Mouse (Mus musculus): Measurements from ENCODE around the gene Camsap2. TPM values are rescaled to one million over a fixed set of nuclear protein-coding genes. Genes with fewer than 3 reads are reported as not detected.

Camsap2 gene
- polyA plus RNA-seq, 2 experiments, result 8.8 to 10.3 TPM

DNA sequence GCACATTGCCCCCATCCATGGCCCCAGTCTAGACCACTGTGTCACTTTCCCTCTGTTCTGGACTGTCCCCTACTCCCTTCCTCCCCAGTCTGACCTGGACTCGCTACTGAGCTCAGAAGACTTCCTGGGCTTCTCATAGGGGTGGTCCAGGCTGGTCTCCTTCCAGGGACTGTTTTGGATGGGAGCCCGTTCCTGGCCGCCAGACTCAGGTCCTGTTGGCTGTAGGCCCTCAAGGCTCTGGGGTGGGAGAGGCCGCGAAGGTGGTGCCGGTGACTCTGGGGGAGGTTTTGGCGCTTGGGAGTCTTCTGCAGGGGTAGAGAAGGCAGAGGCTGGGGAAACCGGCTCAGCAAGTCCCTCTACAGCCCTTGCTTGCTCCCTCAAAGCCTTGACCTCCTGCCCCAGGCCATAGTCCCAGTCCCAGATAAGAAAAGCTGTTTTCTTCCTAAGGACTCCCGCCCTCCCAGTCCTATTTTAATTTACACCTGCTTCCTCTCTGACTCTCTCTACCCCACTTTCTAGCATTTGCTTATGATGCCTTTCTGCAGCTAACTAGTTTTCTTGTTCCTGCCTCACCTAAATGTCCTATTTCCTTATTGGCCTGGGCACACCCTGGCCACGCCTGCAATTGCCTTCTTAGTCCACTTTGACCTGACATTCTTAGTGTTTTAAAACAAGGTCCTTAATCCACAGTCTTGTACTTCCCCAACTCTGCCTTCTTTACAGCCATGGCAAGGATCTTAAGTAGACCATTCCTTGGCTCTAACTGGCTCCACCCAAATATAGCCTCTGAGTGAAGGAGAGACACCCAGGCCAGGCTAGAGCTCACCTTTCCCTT is 125.7 kb downstream of the Camsap2 start:
- DNase-seq (ENCODE audit: low read depth in 3 of 3, low spot score in 3 of 3), result no peak
- Histone ChIP-seq H3K9me3 (ENCODE audit: control insufficient read depth, low read length) (no peaks in the 10 kb centered on the region), H3K27ac (no peak overlapping the region), H3K4me3 (ENCODE audit: insufficient read depth in 1 of 2, low read depth in 2 of 2, low read length in 2 of 2) (no peak overlapping the region), H3K27me3 (ENCODE audit: control insufficient read depth, insufficient read depth, low read length) (no peaks in the 10 kb centered on the region), H3K9ac (replicated peaks) (no peak overlapping the region), H3K36me3 (replicated peaks; ENCODE audit: control insufficient read depth, insufficient read depth, low read depth) (no peaks in the 10 kb centered on the region), H3K4me2 (ENCODE audit: low read depth) (no peak overlapping the region), H3K4me1 (replicated peaks; ENCODE audit: control insufficient read depth in 2 of 2, insufficient read depth in 2 of 2, low read length in 1 of 2) (no peaks in the 10 kb centered on the region)
- TF ChIP-seq CTCF (IDR thresholded peaks at IDR 0.05; ENCODE audit: low read depth) (no peak), EP300 (IDR thresholded peaks at IDR 0.05; ENCODE audit: low read depth) (no peak)
- 64% methylated on average over 10 of the region's 10 CpGs for WGBS (ENCODE audit: insufficient replicate concordance)
- ATAC-seq (ENCODE audit: insufficient read depth), result no peak

Other genes with a start within 250 kb of the Camsap2 start
- 1.8 and 2.2 TPM in 2 replicates for gene Kif21b, start 214.7 kb downstream of the Camsap2 start, polyA plus RNA-seq (2012; rRNA removed)
- gene Kif21b, start 214.7 kb downstream of the Camsap2 start, polyA plus RNA-seq (2014; fragmentation: Nextera tagmentation; extraction: Ambion mirVana), result 1.0 and 1.2 TPM in 2 replicates
- gene Mroh3, start 133.3 kb downstream of the Camsap2 start, polyA plus RNA-seq (2012; rRNA removed), result 0.05 TPM in 1 of 2 replicates, not detected in the other
- 0.15 and 0.23 TPM in 2 replicates for gene Mroh3, start 133.3 kb downstream of the Camsap2 start, polyA plus RNA-seq (2014; fragmentation: Nextera tagmentation; extraction: Ambion mirVana)
- 0.16 and 0.28 TPM in 2 replicates for gene Inava, start 111.8 kb downstream of the Camsap2 start, polyA plus RNA-seq (2012; rRNA removed)
- gene Inava, start 111.8 kb downstream of the Camsap2 start, polyA plus RNA-seq (2014; fragmentation: Nextera tagmentation; extraction: Ambion mirVana), result 0.13 and 0.36 TPM in 2 replicates
- 0.06 TPM in 1 of 2 replicates, not detected in the other for gene Gpr25, start 85.2 kb downstream of the Camsap2 start, polyA plus RNA-seq (2012; rRNA removed)
- gene Gpr25, start 85.2 kb downstream of the Camsap2 start, polyA plus RNA-seq (2014; fragmentation: Nextera tagmentation; extraction: Ambion mirVana), result not detected in 2 replicates
- 2.2 and 3.5 TPM in 2 replicates for gene Ddx59, start 69.2 kb upstream of the Camsap2 start, polyA plus RNA-seq (2012; rRNA removed)
- 4.4 and 5.2 TPM in 2 replicates for gene Ddx59, start 69.2 kb upstream of the Camsap2 start, polyA plus RNA-seq (2014; fragmentation: Nextera tagmentation; extraction: Ambion mirVana)
- 3.3 and 4.9 TPM in 2 replicates for gene Kif14, start 120.2 kb upstream of the Camsap2 start, polyA plus RNA-seq (2012; rRNA removed)
- 8.3 and 9.9 TPM in 2 replicates for gene Kif14, start 120.2 kb upstream of the Camsap2 start, polyA plus RNA-seq (2014; fragmentation: Nextera tagmentation; extraction: Ambion mirVana)

Data from liver, embryonic 14.5 days (tissue).